Mouse (Mus musculus) lung, postnatal 0 days (tissue): ENCODE data around the gene Has3. TPM values are rescaled to one million over a fixed set of nuclear protein-coding genes. Genes with fewer than 3 reads are reported as not detected.
"Not testable (repeated sequence)": the region's sequence is repeated elsewhere in the genome, so short reads cannot be mapped to it uniquely, and the experiment has no call there.

Experiments
- ATAC-seq: fragments of 200-750 bp; cut with Nextera tagmentation; 2 replicates; pipeline ENCODE4 v1.8.0; 2017; ENCODE audit warnings: moderate library complexity
- DNase-seq: peaks from one replicate; pipeline ENCODE4 v3.0.0-alpha.2; 2016; ENCODE audit warnings: low spot score
- H3K27ac ChIP-seq: fragments of 300-500 bp; sonication (generic); 2 replicates; pipeline ENCODE4 v1.5.1; 2014; ENCODE audit warnings: antibody characterized with exemption, mild to moderate bottlenecking, low read length, mixed read lengths
- H3K27me3 ChIP-seq: fragments of 300-500 bp; sonication (generic); replicated peaks from 2 replicates; pipeline ENCODE4 v1.6.1; 2014; ENCODE audit warnings: low read length, mixed read lengths; ENCODE audit not compliant: insufficient read depth
- H3K36me3 ChIP-seq: fragments of 300-500 bp; sonication (generic); 2 replicates; pipeline ENCODE4 v1.6.1; 2014; ENCODE audit warnings: low read length, mixed read lengths; ENCODE audit not compliant: insufficient read depth
- H3K4me1 ChIP-seq: fragments of 300-500 bp; sonication (generic); 2 replicates; pipeline ENCODE4 v1.6.1; 2014; ENCODE audit warnings: antibody characterized with exemption, low read depth, low read length, mixed read lengths; ENCODE audit not compliant: insufficient read depth
- H3K4me2 ChIP-seq: fragments of 300-500 bp; sonication (generic); replicated peaks from 2 replicates; pipeline ENCODE4 v1.6.1; 2014; ENCODE audit warnings: low read depth, mild to moderate bottlenecking, low read length, moderate library complexity, mixed read lengths
- H3K4me3 ChIP-seq: fragments of 300-500 bp; sonication (generic); 2 replicates; pipeline ENCODE4 v1.5.1; 2014; ENCODE audit warnings: low read depth, low read length
- H3K9ac ChIP-seq: fragments of 300-500 bp; sonication (generic); replicated peaks from 2 replicates; pipeline ENCODE4 v1.6.1; 2014; ENCODE audit warnings: low read depth, mild to moderate bottlenecking
- H3K9me3 ChIP-seq: fragments of 300-500 bp; sonication (generic); 2 replicates; pipeline ENCODE4 v1.6.1; 2016; ENCODE audit warnings: low read length, mixed read lengths
- CTCF ChIP-seq: IDR thresholded peaks from 2 replicates; pipeline ENCODE4 v1.5.1; 2016; ENCODE audit warnings: antibody characterized with exemption, mild to moderate bottlenecking
- EP300 ChIP-seq: IDR thresholded peaks from 2 replicates; pipeline ENCODE4 v1.6.1; 2016; ENCODE audit warnings: antibody characterized with exemption, mild to moderate bottlenecking, control low read depth
- WGBS: fragments of 180-500 bp; shearing (Covaris S2); extraction: QIAGEN DNeasy Blood & Tissue Kit; methylation state at CpG from one replicate; pipeline ENCODE4 v1.1.7; 2014; 5-methylcytosine and 5-hydroxymethylcytosine counted together
- polyA plus RNA-seq: library from polyadenylated mRNA; unstranded; fragments of >200 nt; fragmentation: Nextera tagmentation; extraction: Ambion mirVana; gene quantifications from 2 replicates; pipeline ENCODE4 v1.2.1, GENCODE M21; 2015

Has3 gene
- polyA plus RNA-seq, 1 experiment from 2014 or later: 0.32 TPM

GRCm38 (mm10) chr8:106925446-106925845, 55.4 kb downstream of the Has3 start:
- H3K4me3 ChIP-seq: no peak overlapping the region
- no peak overlapping the region for H3K9ac ChIP-seq
- H3K4me1 ChIP-seq: no peaks in the 10 kb centered on the region
- H3K4me2 ChIP-seq: no peak overlapping the region
- no peak for DNase-seq
- ATAC-seq: no peak
- no peaks in the 10 kb centered on the region for H3K27me3 ChIP-seq
- H3K9me3 ChIP-seq: no peaks in the 10 kb centered on the region
- peaks cover 4% of the 10 kb centered on the region; the same call in 1 of the 2 replicates for H3K36me3 ChIP-seq
- H3K27ac ChIP-seq: no peak overlapping the region
- WGBS: 84% methylated on average over 4 of the region's 4 CpGs
- TF ChIP-seq CTCF: no peak
- TF ChIP-seq EP300: no peak

DNA sequence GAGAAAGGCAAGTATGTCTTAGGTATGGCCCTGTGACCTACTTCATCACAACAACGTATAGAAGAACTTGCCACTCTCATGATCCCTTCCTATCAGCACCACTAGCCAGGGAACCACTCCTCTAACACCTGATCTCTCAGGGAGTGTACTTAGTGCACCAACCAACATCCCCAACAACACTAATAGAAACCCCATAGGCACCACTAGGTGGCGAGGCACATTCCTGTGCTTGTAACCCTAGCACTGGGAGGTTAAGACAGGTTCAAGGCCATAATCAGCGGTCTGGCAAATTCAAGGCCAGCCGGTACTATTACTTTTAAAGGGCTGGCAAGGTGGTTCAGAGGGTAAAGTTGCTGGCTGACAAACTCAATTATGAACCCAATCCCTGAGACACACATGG, 57.2 kb downstream of the Has3 start:
- no peak for TF ChIP-seq EP300
- TF ChIP-seq CTCF: peak; percentile 68
- Histone ChIP-seq H3K27me3 (no peaks in the 10 kb centered on the region), H3K9ac (no peak overlapping the region), H3K4me3 (no peak overlapping the region), H3K9me3 (no peaks in the 10 kb centered on the region), H3K27ac (no peak overlapping the region), H3K4me1 (0 out of 2 replicates have a peak, but pooled peaks cover under 1% of the 10 kb centered on the region), H3K4me2 (no peak overlapping the region), H3K36me3 (peaks cover 2% of the 10 kb centered on the region; the same call in 1 of the 2 replicates)
- ATAC-seq (no peak; the same call in 1 of the 2 replicates), DNase-seq (peak; percentile 54)
- WGBS: 56% methylated on average over 4 of the region's 4 CpGs

GRCm38 (mm10) chr8:106928182-106928581, 58.1 kb downstream of the Has3 start:
- H3K27ac ChIP-seq, ATAC-seq, DNase-seq, H3K36me3 ChIP-seq, H3K4me3 ChIP-seq, H3K4me1 ChIP-seq, H3K27me3 ChIP-seq, H3K9me3 ChIP-seq, H3K9ac ChIP-seq, H3K4me2 ChIP-seq: not testable (repeated sequence)
- 90% methylated on average over 10 of the region's 11 CpGs for WGBS

DNA sequence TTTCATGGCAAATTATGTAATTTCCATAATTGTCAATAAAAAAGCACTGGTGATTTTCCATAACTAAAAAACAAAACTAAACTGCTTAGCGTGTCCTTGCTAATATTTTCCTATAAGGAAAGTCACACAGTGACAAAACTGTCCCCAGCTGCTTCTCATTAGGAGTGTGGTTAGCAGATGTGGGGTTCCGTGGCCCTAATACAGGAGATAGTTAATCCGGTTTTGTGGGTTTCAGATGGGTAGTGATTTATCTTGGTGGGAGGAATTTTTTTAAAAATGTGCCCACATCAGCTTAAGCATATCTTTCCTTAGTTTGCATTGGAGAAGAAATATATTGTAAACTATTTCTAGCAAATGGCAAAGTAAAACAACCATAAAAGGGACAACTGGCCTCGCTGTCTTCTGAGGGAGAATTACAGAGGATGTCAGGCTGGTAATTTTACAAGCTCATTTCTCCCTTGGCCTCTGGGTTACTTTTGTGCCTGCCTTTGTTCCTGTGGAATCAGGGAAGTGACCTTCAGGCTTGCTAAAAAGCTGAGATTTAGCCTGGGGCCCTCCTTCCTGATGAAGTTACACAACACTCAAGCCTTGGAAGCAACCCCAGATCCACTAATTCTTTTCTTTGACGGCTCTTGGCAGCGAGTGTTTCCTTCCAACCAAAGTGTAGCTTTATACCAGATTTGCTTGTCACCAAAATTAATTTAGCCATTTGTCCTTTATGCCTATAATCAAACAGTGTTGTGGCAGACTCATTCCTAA, 59.3 kb downstream of the Has3 start:
- no peak overlapping the region for H3K4me2 ChIP-seq

DNA sequence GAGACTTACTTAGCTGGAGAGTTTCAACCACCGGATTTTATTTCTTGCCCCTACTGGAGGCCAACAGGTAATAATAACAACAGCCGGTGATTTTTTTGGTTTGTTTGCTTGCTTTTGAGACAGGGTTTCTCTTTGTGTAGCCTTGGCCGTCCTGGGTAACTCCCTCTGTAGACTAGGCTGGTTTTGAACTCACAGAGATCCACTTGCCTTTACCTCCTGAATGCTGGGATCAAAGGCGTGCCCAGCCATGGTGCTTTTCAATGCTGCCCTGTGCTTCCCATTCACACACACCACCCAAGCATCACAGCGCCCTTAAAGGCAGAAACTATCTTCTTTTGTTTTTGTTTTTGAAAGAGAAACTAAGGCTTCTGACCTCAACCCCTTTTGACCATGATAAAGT, 59.9 kb downstream of the Has3 start:
- Histone ChIP-seq H3K9ac (no peak overlapping the region), H3K36me3 (no peaks in the 10 kb centered on the region), H3K27ac (peak overlapping the region; percentile 59; the same call in 1 of the 2 replicates), H3K4me2 (no peak overlapping the region), H3K4me3 (no peak overlapping the region), H3K9me3 (no peaks in the 10 kb centered on the region), H3K27me3 (no peaks in the 10 kb centered on the region), H3K4me1 (peaks cover 4% of the 10 kb centered on the region; the same call in 1 of the 2 replicates)
- WGBS: 57% methylated on average over 5 of the region's 5 CpGs
- TF ChIP-seq CTCF (no peak), EP300 (no peak)
- DNase-seq (no peak), ATAC-seq (no peak)

More for the DNA sequence above, 59.3 kb downstream of the Has3 start:
- Histone ChIP-seq H3K4me1 (peaks cover 4% of the 10 kb centered on the region; the same call in 1 of the 2 replicates), H3K9ac (no peak overlapping the region), H3K9me3 (no peaks in the 10 kb centered on the region), H3K27me3 (no peaks in the 10 kb centered on the region), H3K4me3 (no peak overlapping the region), H3K36me3 (no peaks in the 10 kb centered on the region), H3K27ac (peak overlapping the region; percentile 59)
- no peak for TF ChIP-seq CTCF
- TF ChIP-seq EP300: peak; percentile 34; the same call in 1 of the 2 replicates
- WGBS: 25% methylated on average over 6 of the region's 6 CpGs
- peak; percentile 57 for ATAC-seq
- DNase-seq: peak; percentile 88

GRCm38 (mm10) chr8:106932376-106933065, 62.5 kb downstream of the Has3 start:
- DNase-seq: peak; percentile 39
- Histone ChIP-seq H3K27ac (no peak overlapping the region), H3K9me3 (no peaks in the 10 kb centered on the region), H3K36me3 (no peaks in the 10 kb centered on the region), H3K4me3 (peak overlapping the region; percentile 15; the same call in 1 of the 2 replicates), H3K4me2 (peak overlapping the region; percentile 49), H3K9ac (no peak overlapping the region), H3K27me3 (no peaks in the 10 kb centered on the region), H3K4me1 (peaks cover 12% of the 10 kb centered on the region; the same call in 1 of the 2 replicates)
- no peak for ATAC-seq
- no peak for TF ChIP-seq EP300
- no peak for TF ChIP-seq CTCF
- 9% methylated on average over 22 of the region's 22 CpGs for WGBS
